Mouse (Mus musculus): ENCODE data around the gene Ddx58. TPM values are rescaled to one million over a fixed set of nuclear protein-coding genes. Genes with fewer than 3 reads are reported as not detected.

Gene Ddx58
- polyA plus RNA-seq, 1 experiment from 2014 or later: 2.0 TPM

- H3K9ac ChIP-seq: no peak overlapping the region
- H3K4me2 ChIP-seq: no peak overlapping the region
- 87% methylated on average over 2 of the region's 2 CpGs for WGBS
- H3K9me3 ChIP-seq (replicated peaks): no peaks in the 10 kb centered on the region
- H3K4me3 ChIP-seq: no peak overlapping the region
- H3K36me3 ChIP-seq (ENCODE audit: poor library complexity, severe bottlenecking): peaks cover 39% of the 10 kb centered on the region
- no peaks in the 10 kb centered on the region for H3K27me3 ChIP-seq
- H3K27ac ChIP-seq: no peak overlapping the region
- peaks cover 6% of the 10 kb centered on the region; the same call in 1 of the 2 replicates for H3K4me1 ChIP-seq
- no peak for ATAC-seq
Observed at GRCm38 (mm10) chr4:40172336-40172735, 67.3 kb downstream of the Ddx58 start.

GRCm38 (mm10) chr4:40171477-40171876, 68.2 kb downstream of the Ddx58 start:
- WGBS: 89% methylated on average over 4 of the region's 4 CpGs
- H3K36me3 ChIP-seq (ENCODE audit: poor library complexity, severe bottlenecking): peaks cover 46% of the 10 kb centered on the region

GRCm38 (mm10) chr4:40163646-40164045, 76.0 kb downstream of the Ddx58 start:
- ATAC-seq: no peak
- 86% methylated on average over 10 of the region's 10 CpGs for WGBS
- Histone ChIP-seq H3K4me3 (no peak overlapping the region), H3K4me2 (no peak overlapping the region), H3K9me3 (replicated peaks) (peaks cover 8% of the 10 kb centered on the region), H3K27me3 (no peaks in the 10 kb centered on the region), H3K9ac (no peak overlapping the region), H3K36me3 (ENCODE audit: poor library complexity, severe bottlenecking) (peaks cover 34% of the 10 kb centered on the region), H3K4me1 (no peaks in the 10 kb centered on the region), H3K27ac (no peak overlapping the region)

More at GRCm38 (mm10) chr4:40171477-40171876, 68.2 kb downstream of the Ddx58 start:
- H3K4me1 ChIP-seq: peaks cover 6% of the 10 kb centered on the region; the same call in 1 of the 2 replicates
- no peak overlapping the region for H3K4me2 ChIP-seq
- no peak overlapping the region for H3K9ac ChIP-seq
- no peak overlapping the region for H3K4me3 ChIP-seq
- ATAC-seq: no peak
- no peaks in the 10 kb centered on the region for H3K9me3 ChIP-seq (replicated peaks)
- no peak overlapping the region for H3K27ac ChIP-seq
- H3K27me3 ChIP-seq: no peaks in the 10 kb centered on the region

GRCm38 (mm10) chr4:40160591-40161434, 78.8 kb downstream of the Ddx58 start:
- H3K4me3 ChIP-seq: no peak overlapping the region
- WGBS: 95% methylated on average over 8 of the region's 8 CpGs
- no peak overlapping the region for H3K27ac ChIP-seq
- peaks cover 8% of the 10 kb centered on the region for H3K9me3 ChIP-seq (replicated peaks)
- H3K9ac ChIP-seq: no peak overlapping the region
- no peaks in the 10 kb centered on the region for H3K4me1 ChIP-seq
- H3K36me3 ChIP-seq (ENCODE audit: poor library complexity, severe bottlenecking): peaks cover 15% of the 10 kb centered on the region
- H3K27me3 ChIP-seq: no peaks in the 10 kb centered on the region
- H3K4me2 ChIP-seq: no peak overlapping the region
- no peak for ATAC-seq

GRCm38 (mm10) chr4:40158224-40158540, 81.4 kb downstream of the Ddx58 start:
- no peak for ATAC-seq
- Histone ChIP-seq H3K4me1 (no peaks in the 10 kb centered on the region), H3K27ac (no peak overlapping the region), H3K36me3 (ENCODE audit: poor library complexity, severe bottlenecking) (0 out of 2 replicates have a peak, but pooled peaks cover 6% of the 10 kb centered on the region), H3K27me3 (no peaks in the 10 kb centered on the region), H3K4me3 (no peak overlapping the region), H3K9me3 (replicated peaks) (peaks cover 8% of the 10 kb centered on the region), H3K4me2 (no peak overlapping the region), H3K9ac (no peak overlapping the region)
- WGBS: 86% methylated on average over 5 of the region's 5 CpGs

GRCm38 (mm10) chr4:40157500-40158223, 82.0 kb downstream of the Ddx58 start:
- H3K27ac ChIP-seq: no peak overlapping the region
- H3K9me3 ChIP-seq (replicated peaks): peaks cover 8% of the 10 kb centered on the region
- no peak overlapping the region for H3K9ac ChIP-seq
- no peak for ATAC-seq
- H3K27me3 ChIP-seq: no peaks in the 10 kb centered on the region
- H3K4me1 ChIP-seq: no peaks in the 10 kb centered on the region
- H3K4me2 ChIP-seq: no peak overlapping the region
- no peak overlapping the region for H3K4me3 ChIP-seq
- 94% methylated on average over 5 of the region's 5 CpGs for WGBS
- 0 out of 2 replicates have a peak, but pooled peaks cover 6% of the 10 kb centered on the region for H3K36me3 ChIP-seq (ENCODE audit: poor library complexity, severe bottlenecking)

GRCm38 (mm10) chr4:40156582-40157499, 82.8 kb downstream of the Ddx58 start:
- H3K9me3 ChIP-seq (replicated peaks): peaks cover 8% of the 10 kb centered on the region

GRCm38 (mm10) chr4:40156153-40156552, 83.5 kb downstream of the Ddx58 start:
- Histone ChIP-seq H3K9ac (no peak overlapping the region), H3K4me3 (no peak overlapping the region), H3K27me3 (no peaks in the 10 kb centered on the region), H3K4me2 (no peak overlapping the region), H3K9me3 (replicated peaks) (peaks cover 8% of the 10 kb centered on the region), H3K36me3 (ENCODE audit: poor library complexity, severe bottlenecking) (0 out of 2 replicates have a peak, but pooled peaks cover 6% of the 10 kb centered on the region), H3K27ac (no peak overlapping the region), H3K4me1 (no peaks in the 10 kb centered on the region)
- 90% methylated on average over 2 of the region's 2 CpGs for WGBS
- no peak for ATAC-seq

More at GRCm38 (mm10) chr4:40156582-40157499, 82.8 kb downstream of the Ddx58 start:
- H3K4me2 ChIP-seq: no peak overlapping the region
- H3K27ac ChIP-seq: no peak overlapping the region
- no peak overlapping the region for H3K4me3 ChIP-seq
- 66% methylated on average over 18 of the region's 18 CpGs for WGBS
- H3K27me3 ChIP-seq: no peaks in the 10 kb centered on the region
- ATAC-seq: no peak
- 0 out of 2 replicates have a peak, but pooled peaks cover 6% of the 10 kb centered on the region for H3K36me3 ChIP-seq (ENCODE audit: poor library complexity, severe bottlenecking)
- no peaks in the 10 kb centered on the region for H3K4me1 ChIP-seq
- H3K9ac ChIP-seq: no peak overlapping the region

GRCm38 (mm10) chr4:40155467-40155999, 84.1 kb downstream of the Ddx58 start:
- Histone ChIP-seq H3K27me3 (no peaks in the 10 kb centered on the region), H3K36me3 (ENCODE audit: poor library complexity, severe bottlenecking) (0 out of 2 replicates have a peak, but pooled peaks cover 3% of the 10 kb centered on the region), H3K4me1 (no peaks in the 10 kb centered on the region), H3K4me3 (no peak overlapping the region), H3K4me2 (no peak overlapping the region), H3K9me3 (replicated peaks) (0 out of 2 replicates have a peak, but pooled peaks cover 1% of the 10 kb centered on the region), H3K27ac (no peak overlapping the region), H3K9ac (no peak overlapping the region)
- 88% methylated on average over 13 of the region's 13 CpGs for WGBS
- ATAC-seq: no peak

GRCm38 (mm10) chr4:40154751-40155150, 84.9 kb downstream of the Ddx58 start:
- Histone ChIP-seq H3K27me3 (no peaks in the 10 kb centered on the region), H3K4me3 (no peak overlapping the region), H3K9ac (no peak overlapping the region), H3K4me1 (no peaks in the 10 kb centered on the region), H3K36me3 (ENCODE audit: poor library complexity, severe bottlenecking) (no peaks in the 10 kb centered on the region), H3K9me3 (replicated peaks) (no peaks in the 10 kb centered on the region), H3K27ac (no peak overlapping the region), H3K4me2 (no peak overlapping the region)
- no peak for ATAC-seq
- WGBS: 85% methylated on average over 4 of the region's 4 CpGs

Measured in forebrain, embryonic 13.5 days (tissue).